Mouse (Mus musculus) heart, postnatal 0 days (tissue): Measurements from ENCODE around the gene Hist1h2ab.

Source experiments
- CTCF ChIP-seq: IDR thresholded peaks from 2 replicates; pipeline ENCODE4 v1.5.1; 2016; ENCODE audit warnings: antibody characterized with exemption, control low read depth, low read depth
- EP300 ChIP-seq: IDR thresholded peaks from 2 replicates; pipeline ENCODE4 v1.6.1; 2016; ENCODE audit warnings: antibody characterized with exemption, low read depth

- no peak for TF ChIP-seq CTCF
- no peak for TF ChIP-seq EP300
These were observed 3.0 kb upstream of the Hist1h2ab start for GRCm38 (mm10) chr13:23747892-23748288.
